Mouse (Mus musculus): ENCODE results near the gene Gucy2g.

DNA sequence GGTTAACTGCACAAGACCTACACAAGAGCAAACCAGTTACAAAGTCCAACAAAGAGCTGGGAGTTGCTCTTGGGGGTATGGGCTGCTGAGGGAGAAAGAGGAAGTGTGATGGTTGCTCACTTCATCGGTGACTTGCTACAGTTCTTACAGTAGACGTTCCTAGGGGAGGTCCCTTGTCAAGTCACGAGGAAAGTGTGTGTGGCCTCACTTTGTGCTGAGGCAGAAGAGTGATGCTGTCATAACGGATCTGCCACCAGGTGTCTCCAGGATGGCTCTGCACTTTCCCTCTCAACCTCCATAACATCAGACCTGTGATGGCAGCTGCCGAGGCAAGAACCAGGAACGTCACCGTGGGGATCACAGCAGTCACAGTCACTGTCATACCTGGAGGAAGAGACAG, 13.9 kb downstream of the Gucy2g start:
- 0 out of 6 replicates have a peak, but pooled peaks of 1 of the 3 experiments have one; percentile 7 for TF ChIP-seq CTCF (IDR thresholded peaks at IDR 0.05 in 2 of 3, conservative IDR thresholded peaks at IDR 0.05 in 1 of 3; ENCODE audit: control insufficient read depth in 1 of 3, insufficient read depth in 1 of 3, low read depth in 2 of 3, low read length in 3 of 3, poor library complexity in 1 of 3, severe bottlenecking in 1 of 3)
- TF ChIP-seq EP300 (IDR thresholded peaks at IDR 0.05; ENCODE audit: low read depth in 1 of 2, low read length in 2 of 2): no peak
- TF ChIP-seq SIN3A (IDR thresholded peaks at IDR 0.05; ENCODE audit: low read length): no peak
- no peak for TF ChIP-seq MAZ (IDR thresholded peaks at IDR 0.05; ENCODE audit: low read depth, low read length)
- TF ChIP-seq MYC (IDR thresholded peaks at IDR 0.05; ENCODE audit: low read depth, low read length): no peak
- TF ChIP-seq SMC3 (IDR thresholded peaks at IDR 0.05; ENCODE audit: low read depth, low read length): peak; percentile 26
- TF ChIP-seq E2F4 (IDR thresholded peaks at IDR 0.05; ENCODE audit: borderline replicate concordance, low read depth, low read length): no peak
- TF ChIP-seq POLR2AphosphoS2 (IDR thresholded peaks at IDR 0.05; ENCODE audit: low read length): no peak
- TF ChIP-seq MAFK (IDR thresholded peaks at IDR 0.05; ENCODE audit: borderline replicate concordance, low read depth, low read length): no peak
- no peak for TF ChIP-seq TAL1 (IDR thresholded peaks at IDR 0.05; ENCODE audit: low read length)
- TF ChIP-seq POLR2A (IDR thresholded peaks at IDR 0.05; ENCODE audit: control insufficient read depth in 1 of 2, insufficient read depth in 1 of 2, low read depth in 1 of 2, low read length in 2 of 2, poor library complexity in 1 of 2): no peak
- no peak for TF ChIP-seq TCF12 (IDR thresholded peaks at IDR 0.05; ENCODE audit: low read depth, low read length)
- TF ChIP-seq GABPA (IDR thresholded peaks at IDR 0.05; ENCODE audit: low read depth, low read length): no peak

Measured in MEL (cell line).